Mouse (Mus musculus) cerebellum, adult 2 months (tissue): Measurements from ENCODE around the gene Kbtbd4.

Experiments used
- CTCF ChIP-seq: fragments of 200-500 bp; IDR thresholded peaks from 2 replicates; pipeline ENCODE4 v1.5.1; 2011; ENCODE audit warnings: low read depth, mild to moderate bottlenecking, control low read depth, low read length, moderate library complexity, borderline replicate concordance; ENCODE audit not compliant: insufficient read depth
- POLR2A ChIP-seq: fragments of 200-500 bp; IDR thresholded peaks from 2 replicates; pipeline ENCODE4 v1.6.1; 2011; ENCODE audit warnings: low read length, control low read depth, borderline replicate concordance; ENCODE audit not compliant: insufficient read depth

GRCm38 (mm10) chr2:90864184-90864583, 40.4 kb upstream of the Kbtbd4 start:
- TF ChIP-seq POLR2A (no peak), CTCF (no peak)
